Mouse (Mus musculus): ENCODE results near the gene Gm20878. TPM values are rescaled to one million over a fixed set of nuclear protein-coding genes. Genes with fewer than 3 reads are reported as not detected.
"Not testable (repeated sequence)": the region's sequence is repeated elsewhere in the genome, so short reads cannot be mapped to it uniquely, and the experiment has no call there.

Gene Gm20878
- total RNA-seq (2021) (under 1 TPM in 1 of 2 experiments, not detected in 1; 0.50 TPM), polyA plus RNA-seq (2012; rRNA removed) (0.41 and 1.00 TPM in 2 replicates)
- long read RNA-seq: 0 reads

GRCm38 (mm10) chr4:41941272-41941671 is at the start of gene Gm20878:
Gm20878 (plus strand) TSS chr4:41941572.
- H3K79me2 ChIP-seq (replicated peaks; ENCODE audit: control insufficient read depth, insufficient read depth, low read length); H3K27ac ChIP-seq; intact Hi-C loops (cut with DNase I); H3K36me3 ChIP-seq (ENCODE audit: control insufficient read depth, insufficient read depth, low read length); DNase-seq; H3K27me3 ChIP-seq (ENCODE audit: control insufficient read depth, insufficient read depth, low read length); H3K9ac ChIP-seq (ENCODE audit: low read depth, low read length); H3K4me3 ChIP-seq; H3K4me1 ChIP-seq (ENCODE audit: control insufficient read depth, insufficient read depth, low read length): not testable (repeated sequence)
- no CpG with 5 or more reads among the region's 8 CpGs for WGBS

- no CpG with 5 or more reads among the region's 5 CpGs for WGBS
- H3K4me1 ChIP-seq (ENCODE audit: control insufficient read depth, insufficient read depth, low read length); H3K9ac ChIP-seq (ENCODE audit: low read depth, low read length); H3K27me3 ChIP-seq (ENCODE audit: control insufficient read depth, insufficient read depth, low read length); H3K4me3 ChIP-seq; H3K27ac ChIP-seq; intact Hi-C loops (cut with DNase I); DNase-seq; H3K36me3 ChIP-seq (ENCODE audit: control insufficient read depth, insufficient read depth, low read length); H3K79me2 ChIP-seq (replicated peaks; ENCODE audit: control insufficient read depth, insufficient read depth, low read length): not testable (repeated sequence)
These were observed 38.1 kb upstream of the Gm20878 start, which contains the start of gene Gm21541 for GRCm38 (mm10) chr4:41903310-41903709. Gm21541 (plus strand) TSS chr4:41903610.

GRCm38 (mm10) chr4:41965758-41966157 is 24.4 kb downstream of the Gm20878 start, which contains the start of gene Fam205a4:
Fam205a4 (plus strand) TSS chr4:41966058.
- H3K36me3 ChIP-seq (ENCODE audit: control insufficient read depth, insufficient read depth, low read length); H3K9ac ChIP-seq (ENCODE audit: low read depth, low read length); H3K27ac ChIP-seq; H3K79me2 ChIP-seq (replicated peaks; ENCODE audit: control insufficient read depth, insufficient read depth, low read length); DNase-seq; H3K4me3 ChIP-seq; H3K27me3 ChIP-seq (ENCODE audit: control insufficient read depth, insufficient read depth, low read length); intact Hi-C loops (cut with DNase I); H3K4me1 ChIP-seq (ENCODE audit: control insufficient read depth, insufficient read depth, low read length): not testable (repeated sequence)
- no CpG with 5 or more reads among the region's 1 CpGs for WGBS

Other genes with a start within 250 kb of the Gm20878 start
- gene Cntfr, start 244.5 kb upstream of the Gm20878 start, total RNA-seq (2021): 1 to 10 TPM; 4.1 to 5.4 TPM
- 8.5 and 11.4 TPM in 2 replicates for gene Cntfr, start 244.5 kb upstream of the Gm20878 start, polyA plus RNA-seq (2012; rRNA removed)
- gene Il11ra1, start 241.6 kb upstream of the Gm20878 start, total RNA-seq (2021): 10 to 100 TPM; 88.2 to 99.3 TPM
- gene Il11ra1, start 241.6 kb upstream of the Gm20878 start, polyA plus RNA-seq (2012; rRNA removed): 79.9 and 108 TPM in 2 replicates
- 10 to 100 TPM; 30.1 to 32.3 TPM for gene Rpp25l, start 228.0 kb upstream of the Gm20878 start, total RNA-seq (2021)
- 33.2 and 33.8 TPM in 2 replicates for gene Rpp25l, start 228.0 kb upstream of the Gm20878 start, polyA plus RNA-seq (2012; rRNA removed)
- gene Dctn3, start 218.4 kb upstream of the Gm20878 start, total RNA-seq (2021): 10 to 100 TPM; 68.4 to 75.7 TPM
- gene Dctn3, start 218.4 kb upstream of the Gm20878 start, polyA plus RNA-seq (2012; rRNA removed): 49.1 and 54.3 TPM in 2 replicates
- not detected for gene Arid3c, start 210.4 kb upstream of the Gm20878 start, total RNA-seq (2021)
- not detected in 2 replicates for gene Arid3c, start 210.4 kb upstream of the Gm20878 start, polyA plus RNA-seq (2012; rRNA removed)
- 10 to 100 TPM; 42.5 to 52.7 TPM for gene Galt, start 186.3 kb upstream of the Gm20878 start, total RNA-seq (2021)
- 136 and 137 TPM in 2 replicates for gene Galt, start 186.3 kb upstream of the Gm20878 start, polyA plus RNA-seq (2012; rRNA removed)
- gene Sigmar1, start 185.4 kb upstream of the Gm20878 start, total RNA-seq (2021): 10 to 100 TPM; 19.6 to 20.7 TPM
- 33.2 and 47.7 TPM in 2 replicates for gene Sigmar1, start 185.4 kb upstream of the Gm20878 start, polyA plus RNA-seq (2012; rRNA removed)
- 10 to 100 TPM; 17.7 to 20.2 TPM for gene Ccl27a, start 167.3 kb upstream of the Gm20878 start, total RNA-seq (2021)
- 23.0 and 23.6 TPM in 2 replicates for gene Ccl27a, start 167.3 kb upstream of the Gm20878 start, polyA plus RNA-seq (2012; rRNA removed)
- not detected for gene Gm21541, start 38.0 kb upstream of the Gm20878 start, total RNA-seq (2021)
- gene Gm21541, start 38.0 kb upstream of the Gm20878 start, polyA plus RNA-seq (2012; rRNA removed): 4.4 and 7.2 TPM in 2 replicates
- gene Fam205a4, start 24.5 kb downstream of the Gm20878 start, total RNA-seq (2021): under 1 TPM in 1 of 2 experiments, not detected in 1; 0.10 TPM
- not detected in 2 replicates for gene Fam205a4, start 24.5 kb downstream of the Gm20878 start, polyA plus RNA-seq (2012; rRNA removed)
- not detected for gene Gm21093, start 93.2 kb downstream of the Gm20878 start, total RNA-seq (2021)
- gene Gm21093, start 93.2 kb downstream of the Gm20878 start, polyA plus RNA-seq (2012; rRNA removed): not detected in 2 replicates
- gene Gm3893, start 149.6 kb downstream of the Gm20878 start, total RNA-seq (2021): not detected
- gene Gm3893, start 149.6 kb downstream of the Gm20878 start, polyA plus RNA-seq (2012; rRNA removed): not detected in 2 replicates
- 10 to 100 TPM; 31.3 to 32.6 TPM for gene Gm13304, start 173.2 kb downstream of the Gm20878 start, total RNA-seq (2021)
- gene Gm13304, start 173.2 kb downstream of the Gm20878 start, polyA plus RNA-seq (2012; rRNA removed): not detected in 2 replicates
- under 1 TPM in 1 of 2 experiments, not detected in 1; 0.86 TPM for gene Gm13306, start 211.9 kb downstream of the Gm20878 start, total RNA-seq (2021)
- not detected in 2 replicates for gene Gm13306, start 211.9 kb downstream of the Gm20878 start, polyA plus RNA-seq (2012; rRNA removed)
- gene Gm13305, start 227.0 kb downstream of the Gm20878 start, total RNA-seq (2021): under 1 TPM; 0.70 to 0.97 TPM
- 0.55 and 1.1 TPM in 2 replicates for gene Gm13305, start 227.0 kb downstream of the Gm20878 start, polyA plus RNA-seq (2012; rRNA removed)